Mouse (Mus musculus) neural tube, embryonic 10.5 days (tissue): Measurements from ENCODE around the gene Pf4.
A peak's percentile ranks its signal among the peaks of the same experiment; 100 is the strongest.
"Not testable (repeated sequence)": the region's sequence is repeated elsewhere in the genome, so short reads cannot be mapped to it uniquely, and the experiment has no call there.

Experiments used
- DNase-seq: peaks from one replicate; pipeline ENCODE4 v3.0.0-alpha.2; 2017; ENCODE audit warnings: low spot score; ENCODE audit errors: extremely low spot score

The Pf4 gene

DNA sequence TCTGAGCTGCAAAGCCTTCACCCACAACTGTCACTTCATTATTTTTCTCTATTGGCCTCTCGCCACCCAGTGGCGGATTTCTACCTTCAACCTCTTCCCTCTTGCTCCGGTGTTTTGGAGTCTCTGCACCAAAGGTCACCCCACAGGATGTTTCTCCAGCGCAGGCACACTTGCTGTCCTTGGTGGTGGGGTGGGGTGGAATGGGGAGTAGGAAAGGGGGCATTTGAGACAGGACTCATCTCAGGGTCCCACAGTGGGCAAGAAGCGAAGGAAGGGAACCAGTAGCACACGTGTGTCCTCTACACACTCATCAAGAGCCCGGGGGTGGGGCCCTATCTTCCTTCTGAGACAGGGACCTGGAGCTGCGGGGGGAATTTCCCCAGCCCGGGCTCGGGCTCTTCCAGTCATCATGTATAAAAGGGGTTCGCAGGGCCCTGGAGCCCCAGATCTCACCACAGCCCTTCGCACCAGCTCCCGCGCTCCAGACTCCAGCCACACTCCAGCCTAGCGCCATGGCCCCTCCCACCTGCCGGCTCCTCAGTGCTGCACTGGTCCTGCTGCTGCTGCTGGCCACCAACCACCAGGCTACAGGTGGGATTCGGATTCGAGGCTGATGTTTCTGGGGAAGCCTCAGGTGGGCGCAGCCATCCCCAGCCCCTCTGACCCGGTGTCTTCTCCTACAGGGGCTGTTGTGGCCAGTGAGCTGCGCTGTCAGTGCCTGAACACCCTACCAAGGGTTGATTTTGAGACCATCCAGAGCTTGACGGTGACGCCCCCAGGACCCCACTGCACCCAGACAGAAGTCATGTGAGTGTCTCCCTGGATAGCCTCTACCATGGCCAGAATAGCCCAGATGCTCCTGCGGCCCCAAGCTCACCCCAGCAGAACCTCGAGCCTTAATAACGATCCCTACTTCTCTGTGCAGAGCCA lies 13.7 kb downstream of the Pf4 start, which contains the start of gene Cxcl3:
TSS of gene Cxcl3 (plus strand) at position 445 of the 930 bp plus-strand sequence.
- DNase-seq, result peak; percentile 49

- DNase-seq, result no peak
These were observed 15.9 kb downstream of the Pf4 start for GRCm38 (mm10) chr5:90788114-90788513.

DNA sequence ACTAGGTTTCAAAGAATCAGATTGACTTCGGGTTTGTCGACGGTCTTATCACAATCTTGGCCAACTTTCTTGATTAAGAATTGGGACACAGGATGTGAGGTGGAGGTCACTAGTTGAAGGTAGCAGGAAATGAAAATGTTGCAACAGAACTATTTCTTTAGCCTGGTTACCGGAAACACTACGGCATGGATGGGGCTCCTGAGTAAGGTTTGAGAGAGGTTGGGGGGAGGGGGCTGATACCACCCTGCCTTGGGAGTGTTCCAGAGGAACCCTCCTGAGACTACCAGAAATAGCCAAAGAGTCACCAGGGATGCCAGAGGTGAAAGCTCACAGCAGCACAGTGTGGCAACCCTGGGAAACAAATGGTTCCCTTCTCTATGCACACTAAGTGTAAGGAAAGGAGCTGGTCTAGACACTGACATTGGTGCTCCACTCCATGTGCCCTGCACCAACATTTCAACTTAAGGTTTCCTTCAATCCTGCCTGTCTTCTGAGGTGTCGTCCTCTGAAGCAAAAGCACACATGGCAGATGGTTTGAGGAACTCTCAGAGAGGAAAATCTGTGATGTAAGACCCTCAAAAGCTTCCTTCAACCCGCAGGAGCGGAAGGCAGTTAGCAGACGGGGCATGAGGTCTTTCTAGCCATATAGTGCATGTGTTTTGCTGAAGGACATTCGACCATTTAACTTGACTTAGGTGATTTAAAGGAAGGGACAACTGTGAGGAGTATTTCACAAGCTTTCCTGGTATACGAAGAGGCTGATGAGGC lies 17.3 kb downstream of the Pf4 start:
- peak; percentile 15 for DNase-seq

GRCm38 (mm10) chr5:90790074-90790502 lies 17.9 kb downstream of the Pf4 start:
- DNase-seq, result peak; percentile 32

DNA sequence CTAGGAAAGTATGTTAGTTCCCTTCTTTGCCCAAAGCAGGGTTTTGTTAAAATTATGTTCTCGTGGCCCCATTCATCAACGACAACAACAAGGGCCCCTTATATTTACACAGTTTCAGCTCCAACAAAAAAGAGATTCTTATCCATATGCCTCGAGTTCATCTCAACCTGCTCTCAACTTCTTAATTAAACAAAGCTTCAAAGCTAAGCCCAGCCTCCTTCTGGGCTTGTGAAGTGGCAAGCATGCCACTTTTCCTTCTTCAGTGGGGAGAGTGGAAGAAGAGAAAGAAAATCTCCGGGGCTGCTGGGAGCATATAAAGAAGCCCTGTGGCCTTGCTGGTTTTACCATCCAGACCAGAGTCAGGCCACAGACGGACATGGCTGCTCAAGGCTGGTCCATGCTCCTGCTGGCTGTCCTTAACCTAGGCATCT lies 22.0 kb downstream of the Pf4 start, which contains the start of gene Cxcl15:
TSS of gene Cxcl15 (plus strand) at position 340 of the 431 bp plus-strand sequence.
- no peak for DNase-seq

DNA sequence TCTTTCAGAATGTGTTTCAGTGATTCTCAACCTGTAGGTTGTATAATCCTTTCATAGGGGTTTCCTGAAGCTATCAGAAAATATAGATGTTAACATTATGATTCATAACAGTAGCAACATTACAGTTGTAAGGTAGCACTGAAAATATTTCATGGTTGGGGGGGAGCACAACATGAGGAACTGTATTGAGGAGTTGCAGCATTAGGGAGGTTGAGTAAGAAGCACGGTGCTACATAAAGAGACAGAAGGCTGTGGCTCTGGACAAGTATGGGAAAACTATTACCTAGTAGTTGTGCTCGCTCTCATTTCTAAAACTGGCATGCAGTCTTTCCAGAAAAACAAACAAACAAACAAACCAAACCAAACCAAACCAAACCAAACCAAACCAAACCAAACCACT lies 23.2 kb downstream of the Pf4 start:
- DNase-seq, result not testable (repeated sequence)

DNA sequence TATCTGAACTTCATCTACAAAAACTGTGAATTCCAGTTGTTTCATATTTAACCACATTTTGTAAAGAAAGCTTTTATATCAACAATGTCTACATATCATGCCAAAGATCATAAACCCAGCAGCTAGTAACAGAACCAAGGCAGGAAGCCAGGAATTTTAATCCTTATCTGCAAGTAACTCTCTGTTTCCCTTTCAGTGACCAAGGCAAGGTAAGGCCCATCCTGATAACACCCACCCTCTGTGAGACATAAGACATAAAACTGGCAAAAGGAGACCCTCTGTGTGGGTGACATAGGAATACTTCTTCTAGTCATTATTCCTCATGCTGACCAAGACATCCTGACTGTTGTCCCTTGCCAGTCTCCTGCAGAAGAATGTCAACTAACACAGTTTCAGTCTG lies 32.3 kb downstream of the Pf4 start:
- no peak for DNase-seq

GRCm38 (mm10) chr5:90806050-90806449 lies 33.8 kb downstream of the Pf4 start:
- DNase-seq, result no peak

DNA sequence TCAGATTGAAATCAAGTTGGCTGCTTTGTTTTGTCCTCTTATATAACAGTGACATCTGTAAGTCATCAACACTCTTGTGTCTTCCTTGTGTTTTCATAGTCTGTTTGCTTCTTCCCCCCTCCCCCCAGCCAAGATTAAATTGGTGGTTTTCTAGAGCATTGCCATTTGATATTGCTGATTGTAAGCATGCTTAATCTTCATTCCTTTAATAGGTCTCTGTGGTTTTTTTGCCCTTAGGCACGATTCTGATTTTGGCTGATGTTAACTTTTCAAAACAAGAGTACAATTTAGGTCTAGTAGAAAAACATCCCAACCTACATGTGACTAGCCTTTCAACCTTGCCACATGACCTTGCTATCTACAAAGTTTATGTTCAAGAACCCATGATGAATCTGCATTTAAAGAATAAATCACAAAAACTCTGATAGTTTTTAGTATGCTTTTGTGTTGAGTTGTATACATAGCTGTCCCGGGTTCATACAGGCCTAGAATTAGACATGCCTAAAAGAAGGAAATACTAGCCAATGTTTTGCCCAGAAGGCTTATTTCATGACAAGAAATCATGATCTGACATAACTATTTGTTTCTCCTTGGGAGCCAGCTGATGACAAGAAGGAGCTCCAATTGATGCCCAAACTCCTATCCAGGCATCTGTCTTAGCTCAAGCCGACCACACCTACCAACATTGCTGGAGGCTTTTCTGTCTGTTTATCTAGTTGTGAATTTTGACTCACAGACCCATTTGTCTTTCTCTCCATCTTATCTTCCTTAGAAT lies 35.1 kb downstream of the Pf4 start:
- no peak for DNase-seq

- no peak for DNase-seq
These were observed 47.5 kb downstream of the Pf4 start for GRCm38 (mm10) chr5:90819756-90820155.
